Mouse (Mus musculus) neural tube, embryonic 11.5 days (tissue): Measurements from ENCODE around the gene Klrd1. TPM values are rescaled to one million over a fixed set of nuclear protein-coding genes. Genes with fewer than 3 reads are reported as not detected.

Experiments
- ATAC-seq: fragments of 200-750 bp; cut with Nextera tagmentation; 2 replicates; pipeline ENCODE4 v1.8.0; 2017; ENCODE audit warnings: moderate number of reproducible peaks, mild to moderate bottlenecking, moderate TSS enrichment, moderate library complexity; ENCODE audit not compliant: insufficient read depth, low FRiP score, low TSS enrichment
- DNase-seq: peaks from one replicate; pipeline ENCODE4 v3.0.0-alpha.2; 2015; ENCODE audit warnings: low spot score
- H3K27ac ChIP-seq: fragments of 300-500 bp; sonication (generic); 2 replicates; pipeline ENCODE4 v1.5.1; 2014; ENCODE audit warnings: low read depth, mild to moderate bottlenecking, low read length
- H3K27me3 ChIP-seq: fragments of 300-500 bp; sonication (generic); 2 replicates; pipeline ENCODE4 v1.6.1; 2014; ENCODE audit warnings: mild to moderate bottlenecking, low read length, mixed read lengths; ENCODE audit not compliant: control insufficient read depth, insufficient read depth
- H3K36me3 ChIP-seq: fragments of 300-500 bp; sonication (generic); 2 replicates; pipeline ENCODE4 v1.6.1; 2014; ENCODE audit warnings: mild to moderate bottlenecking, low read length, moderate library complexity, mixed read lengths; ENCODE audit not compliant: control insufficient read depth, insufficient read depth
- H3K4me1 ChIP-seq: fragments of 300-500 bp; sonication (generic); 2 replicates; pipeline ENCODE4 v1.6.1; 2014; ENCODE audit warnings: low read length, mixed read lengths; ENCODE audit not compliant: control insufficient read depth, insufficient read depth
- H3K4me2 ChIP-seq: fragments of 300-500 bp; sonication (generic); 2 replicates; pipeline ENCODE4 v1.6.1; 2014; ENCODE audit warnings: low read depth, mild to moderate bottlenecking, moderate library complexity
- H3K4me3 ChIP-seq: fragments of 300-500 bp; sonication (generic); 2 replicates; pipeline ENCODE4 v1.5.1; 2014; ENCODE audit warnings: low read depth, low read length
- H3K9ac ChIP-seq: fragments of 300-500 bp; sonication (generic); 2 replicates; pipeline ENCODE4 v1.6.1; 2014; ENCODE audit warnings: mild to moderate bottlenecking, low read length
- H3K9me3 ChIP-seq: fragments of 300-500 bp; sonication (generic); 2 replicates; pipeline ENCODE4 v1.6.1; 2016; ENCODE audit warnings: low read length; ENCODE audit not compliant: control insufficient read depth
- WGBS: fragments of 180-500 bp; shearing (Covaris S2); extraction: QIAGEN DNeasy Blood & Tissue Kit; methylation state at CpG from one replicate; pipeline ENCODE4 v1.1.7; 2014; 5-methylcytosine and 5-hydroxymethylcytosine counted together
- polyA plus RNA-seq: library from polyadenylated mRNA; unstranded; fragments of >200 nt; fragmentation: Nextera tagmentation; extraction: Ambion mirVana; gene quantifications from 2 replicates; pipeline ENCODE4 v1.2.1, GENCODE M21; 2014

The Klrd1 gene
- polyA plus RNA-seq, 1 experiment from 2014 or later, result not detected

DNA sequence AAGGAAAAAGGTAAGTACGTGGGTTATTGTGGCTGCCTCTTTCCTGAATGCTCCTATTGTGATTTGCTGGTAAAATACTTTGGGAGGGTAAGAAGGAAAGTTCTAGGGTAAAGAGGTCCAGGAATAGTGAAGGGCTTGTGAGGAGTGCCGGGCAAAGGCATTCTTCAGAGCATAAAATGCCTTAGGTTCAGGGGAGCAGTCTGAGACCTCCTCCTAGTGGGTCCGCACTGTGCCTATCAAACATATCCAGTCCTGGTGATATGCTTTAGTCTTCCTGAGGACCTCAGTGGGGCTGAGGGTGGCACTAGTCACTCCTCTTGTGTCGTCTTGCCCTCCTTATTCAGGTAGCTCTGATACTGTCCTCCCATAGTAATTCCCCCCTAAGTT, 31.9 kb upstream of the Klrd1 start:
- no peak for ATAC-seq
- Histone ChIP-seq H3K27me3 (no peaks in the 10 kb centered on the region), H3K9me3 (no peaks in the 10 kb centered on the region), H3K36me3 (no peaks in the 10 kb centered on the region), H3K9ac (no peak overlapping the region), H3K4me3 (no peak overlapping the region), H3K27ac (no peak overlapping the region), H3K4me1 (peaks cover 5% of the 10 kb centered on the region; the same call in 1 of the 2 replicates), H3K4me2 (no peak overlapping the region)
- 52% methylated on average over 4 of the region's 4 CpGs for WGBS
- DNase-seq, result no peak

DNA sequence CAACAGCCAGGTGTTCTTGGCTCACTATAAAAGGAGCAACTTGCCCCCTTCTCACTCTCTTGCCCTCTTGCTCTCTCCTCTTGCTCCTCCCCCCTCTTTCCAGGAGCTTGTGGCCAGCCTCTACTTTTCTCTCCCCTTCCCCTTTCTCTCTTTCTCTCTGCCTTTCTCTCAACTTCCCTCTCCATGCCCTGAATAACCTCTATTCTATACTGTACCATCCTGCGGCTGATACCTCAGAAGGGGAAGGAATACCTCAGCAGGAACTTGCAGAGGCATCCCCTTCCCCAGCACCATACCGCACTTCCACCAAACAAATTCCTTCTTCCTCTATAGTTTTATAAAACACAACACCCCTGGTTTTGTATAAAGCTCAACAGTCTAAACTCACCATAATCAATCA, 26.3 kb upstream of the Klrd1 start:
- H3K9ac ChIP-seq, result no peak overlapping the region
- no peaks in the 10 kb centered on the region for H3K27me3 ChIP-seq
- H3K4me2 ChIP-seq, result no peak overlapping the region
- WGBS, result 87% methylated on average over 2 of the region's 2 CpGs
- H3K9me3 ChIP-seq, result no peaks in the 10 kb centered on the region
- ATAC-seq (no peak), DNase-seq (no peak)
- no peak overlapping the region for H3K27ac ChIP-seq
- H3K36me3 ChIP-seq, result no peaks in the 10 kb centered on the region
- H3K4me1 ChIP-seq, result no peaks in the 10 kb centered on the region
- H3K4me3 ChIP-seq, result no peak overlapping the region

DNA sequence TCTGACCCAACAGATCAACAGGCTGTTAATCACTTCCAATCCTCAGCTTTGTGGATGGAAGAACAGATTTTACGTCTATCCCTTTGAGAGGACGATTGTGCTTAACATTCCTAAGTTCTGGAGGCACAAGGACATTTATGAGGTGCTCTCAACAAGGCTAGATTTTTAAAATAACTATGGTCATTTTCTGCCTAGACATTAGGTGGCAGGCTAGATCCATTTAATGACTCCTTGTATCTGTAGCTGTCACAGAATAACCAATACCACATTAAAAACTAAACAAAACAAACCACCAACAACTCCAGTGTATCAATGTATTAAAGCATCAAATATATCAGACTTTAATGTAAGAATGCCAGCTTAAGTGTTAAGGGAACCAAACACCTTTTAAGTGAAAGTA, 16.3 kb upstream of the Klrd1 start:
- Histone ChIP-seq H3K4me2 (no peak overlapping the region), H3K4me1 (no peaks in the 10 kb centered on the region), H3K9me3 (no peaks in the 10 kb centered on the region), H3K4me3 (no peak overlapping the region), H3K27me3 (no peaks in the 10 kb centered on the region), H3K9ac (no peak overlapping the region), H3K27ac (no peak overlapping the region), H3K36me3 (no peaks in the 10 kb centered on the region)
- DNase-seq (no peak), ATAC-seq (no peak)
- 42% methylated on average over 2 of the region's 2 CpGs for WGBS

DNA sequence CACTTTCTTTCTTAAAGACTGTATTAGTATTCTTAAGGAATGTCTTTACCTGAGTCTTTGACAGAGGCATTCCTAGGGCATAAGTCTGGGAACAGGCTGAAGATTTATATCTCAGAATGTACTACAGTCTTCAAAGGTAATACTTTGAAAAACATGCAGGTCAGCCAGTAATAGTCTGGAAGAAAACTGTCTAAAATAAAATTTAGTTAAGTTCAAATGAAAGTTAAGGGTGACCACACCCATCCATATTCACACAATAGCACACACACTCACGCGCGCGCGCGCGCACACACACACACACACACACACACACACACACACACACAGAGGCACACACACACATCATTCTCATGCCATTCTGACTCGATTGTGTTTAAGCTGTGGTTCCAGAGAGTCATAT, 14.0 kb upstream of the Klrd1 start, which contains the start of gene Klre1:
Gene Klre1 (plus strand): TSS at position 301 of the 400 bp plus-strand sequence.
- Histone ChIP-seq H3K27ac (no peak within 1 kb of the TSS), H3K9ac (no peak within 1 kb of the TSS), H3K4me3 (no peak within 1 kb of the TSS), H3K9me3 (no peaks in the 10 kb centered on the region), H3K27me3 (no peaks in the 10 kb centered on the region), H3K36me3 (no peaks in the 10 kb centered on the region), H3K4me2 (no peak within 1 kb of the TSS), H3K4me1 (no peaks in the 10 kb centered on the region)
- no peak for ATAC-seq
- WGBS, result 96% methylated on average over 8 of the region's 8 CpGs
- DNase-seq, result no peak

DNA sequence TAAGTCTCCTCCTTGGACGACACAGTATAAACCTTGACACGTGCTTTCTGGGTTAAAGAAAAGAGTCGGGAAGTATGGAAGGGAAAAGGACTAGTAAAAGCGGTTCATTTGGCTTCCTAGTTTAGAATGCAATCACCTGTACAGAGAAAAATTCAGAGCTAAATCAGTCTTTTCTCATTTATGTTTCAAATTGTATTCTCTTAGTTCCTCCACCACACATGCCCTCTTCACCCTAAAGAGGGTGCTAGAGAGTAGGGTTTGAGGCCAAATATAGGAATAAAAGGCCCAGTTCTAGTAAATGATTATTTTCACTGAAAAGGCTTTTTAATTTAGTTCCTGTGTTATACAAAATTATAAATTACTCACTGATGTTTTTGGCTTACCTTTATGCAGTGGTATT, 10.3 kb upstream of the Klrd1 start:
- Histone ChIP-seq H3K4me2 (no peak overlapping the region), H3K4me3 (no peak overlapping the region), H3K9ac (no peak overlapping the region), H3K27me3 (no peaks in the 10 kb centered on the region), H3K4me1 (no peaks in the 10 kb centered on the region), H3K27ac (no peak overlapping the region), H3K9me3 (no peaks in the 10 kb centered on the region), H3K36me3 (no peaks in the 10 kb centered on the region)
- ATAC-seq, result no peak
- no peak for DNase-seq
- 60% methylated on average over 4 of the region's 4 CpGs for WGBS

DNA sequence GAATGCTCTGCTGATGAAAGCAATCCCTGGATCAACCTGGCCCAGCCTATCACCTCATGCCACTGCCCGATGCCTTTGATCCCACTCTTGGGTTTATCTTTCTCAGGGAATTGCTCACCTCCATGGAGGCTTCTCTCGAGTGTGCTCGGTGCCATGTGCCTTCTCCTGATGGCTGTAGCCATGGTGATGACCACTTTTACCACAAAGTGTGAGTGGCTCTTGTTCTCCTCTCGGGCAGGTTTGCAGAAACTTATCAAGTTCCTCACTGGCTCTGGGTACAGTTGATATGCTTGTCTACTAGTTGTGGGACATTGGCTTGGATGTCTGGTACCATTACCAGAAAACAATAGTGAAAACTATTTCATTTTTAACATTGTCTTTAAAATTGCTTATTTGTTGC, 9.7 kb upstream of the Klrd1 start:
- Histone ChIP-seq H3K9ac (no peak overlapping the region), H3K9me3 (no peaks in the 10 kb centered on the region), H3K4me3 (no peak overlapping the region), H3K27me3 (no peaks in the 10 kb centered on the region), H3K27ac (no peak overlapping the region), H3K4me2 (no peak overlapping the region), H3K36me3 (no peaks in the 10 kb centered on the region), H3K4me1 (no peaks in the 10 kb centered on the region)
- no peak for ATAC-seq
- 88% methylated on average over 4 of the region's 4 CpGs for WGBS
- DNase-seq, result no peak

DNA sequence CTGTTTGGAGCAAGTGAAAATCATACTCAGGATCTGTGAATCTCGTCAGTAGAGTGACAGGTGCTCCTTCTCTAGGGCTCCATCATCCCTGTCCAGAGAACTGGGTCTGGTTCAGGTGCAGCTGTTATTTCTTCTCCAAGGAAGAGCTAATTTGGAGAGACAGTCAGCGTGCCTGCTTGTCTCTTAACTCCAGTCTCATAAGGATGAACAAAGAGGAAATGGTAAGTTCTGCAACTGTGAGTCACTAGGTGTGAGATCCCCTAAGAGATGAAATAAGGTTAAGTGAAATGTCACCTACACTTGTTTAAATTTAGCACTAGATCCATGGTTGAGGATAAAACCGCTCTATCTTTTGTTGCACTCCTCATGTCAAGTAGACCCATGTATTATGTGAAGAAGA, 8.6 kb upstream of the Klrd1 start:
- H3K4me3 ChIP-seq, result no peak overlapping the region
- no peak overlapping the region for H3K27ac ChIP-seq
- DNase-seq (no peak), ATAC-seq (no peak)
- H3K27me3 ChIP-seq, result no peaks in the 10 kb centered on the region
- no peaks in the 10 kb centered on the region for H3K4me1 ChIP-seq
- whole genome bisulfite sequencing, result 78% methylated on average over 3 of the region's 3 CpGs
- no peak overlapping the region for H3K4me2 ChIP-seq
- H3K9me3 ChIP-seq, result no peaks in the 10 kb centered on the region
- H3K36me3 ChIP-seq, result no peaks in the 10 kb centered on the region
- H3K9ac ChIP-seq, result no peak overlapping the region

DNA sequence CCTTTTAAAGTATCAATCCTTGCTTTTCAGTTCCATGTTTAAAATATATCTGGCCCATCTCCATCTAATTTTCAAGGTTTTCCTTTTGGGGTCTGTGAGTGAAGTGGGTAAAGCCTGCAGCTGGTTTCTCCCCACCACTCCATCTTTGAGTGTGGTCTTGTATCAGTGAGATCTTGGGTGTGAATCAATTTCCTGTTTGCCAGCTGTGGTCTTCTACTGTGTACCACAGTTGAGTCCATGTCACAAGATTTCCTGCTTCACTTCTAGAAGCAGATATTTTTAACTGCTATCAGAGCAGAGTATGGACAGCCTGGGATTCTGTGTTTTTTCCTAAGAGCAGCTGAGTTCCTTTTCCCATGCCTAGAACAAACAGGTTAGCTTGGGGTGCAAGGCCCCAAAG, 16.8 kb downstream of the Klrd1 start:
- H3K4me2 ChIP-seq, result no peak overlapping the region
- no peak overlapping the region for H3K4me3 ChIP-seq
- DNase-seq, result no peak
- no peaks in the 10 kb centered on the region for H3K4me1 ChIP-seq
- H3K27ac ChIP-seq, result no peak overlapping the region
- H3K9ac ChIP-seq, result no peak overlapping the region
- no peaks in the 10 kb centered on the region for H3K27me3 ChIP-seq
- H3K9me3 ChIP-seq, result no peaks in the 10 kb centered on the region
- no peak for ATAC-seq
- no peaks in the 10 kb centered on the region for H3K36me3 ChIP-seq

DNA sequence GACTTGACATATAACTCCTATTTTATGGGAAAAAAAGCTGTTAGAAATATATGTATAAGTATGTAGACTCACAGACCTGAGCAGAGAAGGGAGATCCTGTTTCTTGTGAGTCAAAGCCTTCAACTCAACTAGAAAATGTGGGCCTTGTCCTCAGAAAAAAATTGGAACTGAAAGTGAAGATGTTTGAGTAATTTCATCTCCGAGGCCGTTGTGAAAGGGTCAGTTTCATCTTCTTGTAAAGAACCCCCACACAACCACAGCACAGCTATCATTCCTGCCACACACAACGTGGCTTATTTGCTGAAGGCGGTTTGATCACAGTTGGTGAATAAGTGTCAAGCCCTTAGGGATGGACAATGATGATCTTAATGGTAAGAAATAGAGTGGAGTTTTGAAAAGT, 32.2 kb downstream of the Klrd1 start, which contains the start of gene Klrk1:
Gene Klrk1 (minus strand): TSS at position 130 of the 400 bp plus-strand sequence.
- DNase-seq (no peak), ATAC-seq (no peak)
- Histone ChIP-seq H3K36me3 (no peaks in the 10 kb centered on the region), H3K9ac (no peak within 1 kb of the TSS), H3K9me3 (no peaks in the 10 kb centered on the region), H3K27ac (no peak within 1 kb of the TSS), H3K4me1 (no peaks in the 10 kb centered on the region), H3K4me2 (no peak within 1 kb of the TSS), H3K4me3 (no peak within 1 kb of the TSS), H3K27me3 (no peaks in the 10 kb centered on the region)
- 82% methylated on average over 4 of the region's 4 CpGs for WGBS
